Mouse (Mus musculus): ENCODE results near the gene Spock1.

DNA sequence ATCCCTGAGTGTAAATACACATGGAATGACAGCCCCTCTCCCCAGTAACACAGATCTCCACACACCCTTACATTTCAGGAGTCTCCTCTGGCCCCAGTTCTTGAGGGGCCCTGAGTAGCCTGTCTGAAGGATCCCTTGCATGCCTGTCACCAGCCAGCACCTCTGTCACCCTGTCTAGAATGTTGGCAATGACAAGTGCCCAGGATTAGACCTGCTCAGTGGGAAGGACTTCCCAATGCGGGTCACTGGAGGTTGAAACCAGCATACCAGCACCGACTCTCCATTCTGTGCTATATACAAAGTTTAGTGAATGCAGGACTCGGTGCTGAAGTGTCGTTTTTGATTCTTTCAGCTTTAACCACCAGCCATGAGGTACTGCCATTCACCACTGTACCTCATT is 266.5 kb downstream of the Spock1 start:
- TF ChIP-seq CTCF (IDR thresholded peaks at IDR 0.05; ENCODE audit: borderline replicate concordance, insufficient read depth, low read length) (no peak), POLR2A (IDR thresholded peaks at IDR 0.05; ENCODE audit: low read depth, low read length) (no peak)
